Mouse (Mus musculus): ENCODE measurements at regions not wholly inside any gene's neighbourhood (a gene's known extent, or its start where the extent isn't known, plus 50 kb on each side); places are given as distances from the start of the nearest gene placed in this dataset.

DNA sequence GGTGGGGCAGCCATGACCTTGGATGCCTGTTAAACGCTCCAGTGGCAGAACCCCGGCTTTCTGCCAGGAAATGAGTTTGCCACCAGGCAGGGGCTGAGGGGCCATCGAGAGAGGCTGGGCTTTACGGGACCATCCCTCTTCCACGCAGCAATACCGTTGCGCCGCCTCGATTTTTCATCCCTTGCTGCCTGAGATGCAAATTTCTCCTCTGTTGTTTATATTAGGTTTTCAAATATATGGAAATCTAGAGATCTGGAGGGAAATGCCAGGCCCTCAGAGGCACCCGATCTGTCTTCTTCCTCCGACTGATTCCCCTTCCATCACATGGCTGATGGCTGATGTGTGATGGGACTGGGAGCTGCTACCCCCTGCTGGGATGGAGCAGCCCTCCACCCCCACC lies 234.4 kb downstream of the Gm26897 start:
- WGBS, result 70% methylated on average over 11 of the region's 11 CpGs
- H3K4me2 ChIP-seq, result no peak overlapping the region
- H3K9me3 ChIP-seq (replicated peaks), result no peaks in the 10 kb centered on the region
- no peaks in the 10 kb centered on the region for H3K4me1 ChIP-seq
- H3K9ac ChIP-seq, result no peak overlapping the region
- no peak overlapping the region for H3K4me3 ChIP-seq (replicated peaks)
- no peak overlapping the region for H3K27ac ChIP-seq
- H3K27me3 ChIP-seq, result no peaks in the 10 kb centered on the region
- no peak for ATAC-seq (replicated peaks; ENCODE audit: low FRiP score)
- no peaks in the 10 kb centered on the region for H3K36me3 ChIP-seq

DNA sequence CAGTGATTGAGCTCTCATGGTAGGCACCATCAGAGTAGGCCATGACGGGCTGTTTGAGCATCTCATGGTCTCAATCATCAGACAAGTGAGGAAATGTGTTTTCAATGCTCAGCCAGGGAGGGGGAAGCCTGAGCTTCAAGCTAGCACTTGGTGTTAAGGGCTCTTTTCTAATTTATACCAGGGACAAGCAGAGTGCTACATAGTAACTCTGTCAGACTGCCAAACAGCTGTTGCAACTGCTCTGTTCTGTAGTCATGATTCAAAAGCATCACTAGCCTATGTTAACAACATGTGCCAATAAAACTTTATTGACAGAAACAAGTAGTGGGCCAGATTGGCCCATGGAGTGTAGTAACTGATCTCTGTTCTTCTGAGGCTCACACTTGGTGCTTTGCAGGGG lies 235.0 kb downstream of the Gm26897 start:
- H3K27me3 ChIP-seq, result no peaks in the 10 kb centered on the region
- no peaks in the 10 kb centered on the region for H3K36me3 ChIP-seq
- no peaks in the 10 kb centered on the region for H3K4me1 ChIP-seq
- no peak overlapping the region for H3K27ac ChIP-seq
- no peaks in the 10 kb centered on the region for H3K9me3 ChIP-seq (replicated peaks)
- no peak overlapping the region for H3K9ac ChIP-seq
- no peak overlapping the region for H3K4me3 ChIP-seq (replicated peaks)
- H3K4me2 ChIP-seq, result no peak overlapping the region
- 70% methylated on average over 1 of the region's 1 CpGs for WGBS
- no peak for ATAC-seq (replicated peaks; ENCODE audit: low FRiP score)

DNA sequence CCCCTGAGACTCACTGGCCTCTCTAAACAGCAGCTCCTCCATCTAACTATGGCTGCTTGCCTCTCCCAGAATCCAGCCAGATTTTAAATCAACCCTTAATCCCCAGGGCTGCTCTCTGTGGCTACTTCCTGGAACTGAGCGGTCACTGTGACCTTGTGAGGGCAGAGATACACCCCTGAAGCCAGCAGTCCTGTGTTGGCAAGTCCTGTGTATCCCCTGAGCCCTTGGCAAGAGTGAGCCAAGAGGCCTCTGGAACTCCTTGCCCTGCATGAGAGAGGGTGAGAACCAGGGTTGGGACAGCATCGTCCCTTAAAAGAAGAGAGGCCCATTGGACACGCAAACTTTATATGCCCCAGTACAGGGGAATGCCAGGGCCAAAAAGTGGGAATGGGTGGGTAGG lies 237.5 kb downstream of the Gm26897 start:
- no peaks in the 10 kb centered on the region for H3K36me3 ChIP-seq
- no peak overlapping the region for H3K4me2 ChIP-seq
- H3K27me3 ChIP-seq, result no peaks in the 10 kb centered on the region
- 0 out of 2 replicates have a peak, but pooled peaks cover 3% of the 10 kb centered on the region for H3K9me3 ChIP-seq (replicated peaks)
- 77% methylated on average over 3 of the region's 3 CpGs for WGBS
- H3K27ac ChIP-seq, result no peak overlapping the region
- no peak for ATAC-seq (replicated peaks; ENCODE audit: low FRiP score)
- no peak overlapping the region for H3K9ac ChIP-seq
- H3K4me1 ChIP-seq, result no peaks in the 10 kb centered on the region
- H3K4me3 ChIP-seq (replicated peaks), result no peak overlapping the region

DNA sequence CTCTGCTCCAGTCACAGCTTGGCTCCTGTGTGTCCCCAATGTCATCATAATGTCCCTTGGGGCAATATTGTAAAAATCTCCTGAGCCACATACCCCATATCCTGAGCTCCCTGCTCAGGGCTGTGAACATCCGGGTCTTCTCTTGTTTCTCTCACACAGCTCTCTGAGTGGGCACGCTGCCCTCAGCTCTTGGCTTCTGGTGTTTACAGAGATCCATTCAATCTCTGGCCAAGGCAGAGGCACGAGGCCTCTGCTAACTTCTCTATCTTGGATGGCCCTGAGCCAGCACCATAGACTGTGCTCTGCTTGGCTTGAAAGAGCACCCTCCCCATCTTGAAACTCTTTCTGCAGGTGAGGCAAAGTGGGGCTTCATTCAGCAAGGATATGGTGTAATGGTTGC lies 238.2 kb downstream of the Gm26897 start:
- no peak overlapping the region for H3K4me2 ChIP-seq
- 70% methylated on average over 3 of the region's 3 CpGs for WGBS
- no peaks in the 10 kb centered on the region for H3K27me3 ChIP-seq
- no peak for ATAC-seq (replicated peaks; ENCODE audit: low FRiP score)
- H3K36me3 ChIP-seq, result no peaks in the 10 kb centered on the region
- no peak overlapping the region for H3K9ac ChIP-seq
- H3K9me3 ChIP-seq (replicated peaks), result 0 out of 2 replicates have a peak, but pooled peaks cover 3% of the 10 kb centered on the region
- H3K4me3 ChIP-seq (replicated peaks), result no peak overlapping the region
- H3K27ac ChIP-seq, result no peak overlapping the region
- H3K4me1 ChIP-seq, result no peaks in the 10 kb centered on the region

DNA sequence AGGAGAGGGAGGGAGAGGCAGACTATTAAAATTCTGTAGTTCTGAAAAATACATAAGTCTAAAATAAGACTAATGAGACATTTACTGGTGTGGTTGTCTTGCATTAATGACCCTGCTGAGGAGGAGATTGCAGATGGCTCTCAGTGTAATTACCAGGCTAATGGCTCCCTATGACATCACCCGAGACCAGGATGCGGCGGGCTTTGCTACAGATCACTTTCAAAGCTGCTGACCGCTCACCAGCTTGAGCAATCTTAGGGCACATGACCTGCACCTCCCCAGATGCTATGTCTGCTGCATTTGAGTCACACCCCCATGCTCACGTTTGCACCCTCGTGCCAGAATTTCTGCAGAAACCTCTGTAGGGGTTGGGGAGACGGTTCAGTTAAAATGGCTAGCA lies 242.0 kb downstream of the Gm26897 start:
- Histone ChIP-seq H3K36me3 (no peaks in the 10 kb centered on the region), H3K9me3 (replicated peaks) (0 out of 2 replicates have a peak, but pooled peaks cover 3% of the 10 kb centered on the region), H3K4me3 (replicated peaks) (no peak overlapping the region), H3K4me2 (no peak overlapping the region), H3K4me1 (no peaks in the 10 kb centered on the region), H3K27ac (no peak overlapping the region), H3K27me3 (no peaks in the 10 kb centered on the region), H3K9ac (no peak overlapping the region)
- WGBS, result 19% methylated on average over 7 of the region's 7 CpGs
- no peak for ATAC-seq (replicated peaks; ENCODE audit: low FRiP score)

DNA sequence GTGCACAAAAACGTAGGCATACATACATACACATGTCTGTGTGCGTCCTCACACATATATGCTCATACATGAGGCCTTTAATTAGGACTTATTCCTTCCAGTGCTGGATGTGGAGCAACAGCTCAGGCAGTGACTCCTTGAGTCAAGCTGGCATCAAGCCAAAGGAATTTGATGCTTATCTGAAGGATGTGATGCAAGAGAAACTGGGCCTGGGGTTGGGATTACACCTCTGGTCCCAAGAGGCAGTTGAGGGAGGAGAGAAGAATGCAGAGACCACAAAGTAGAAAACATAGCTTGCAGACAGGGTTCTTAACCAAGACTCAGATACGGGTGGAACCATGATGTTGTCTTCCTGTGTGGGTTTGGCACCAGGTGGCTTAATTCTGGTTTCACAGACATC lies 245.9 kb downstream of the Gm26897 start:
- H3K4me3 ChIP-seq (replicated peaks), result no peak overlapping the region
- no peaks in the 10 kb centered on the region for H3K27me3 ChIP-seq
- WGBS, result 84% methylated on average over 3 of the region's 3 CpGs
- H3K4me1 ChIP-seq, result no peaks in the 10 kb centered on the region
- H3K27ac ChIP-seq, result no peak overlapping the region
- H3K4me2 ChIP-seq, result no peak overlapping the region
- no peaks in the 10 kb centered on the region for H3K36me3 ChIP-seq
- no peak for ATAC-seq (replicated peaks; ENCODE audit: low FRiP score)
- no peak overlapping the region for H3K9ac ChIP-seq
- H3K9me3 ChIP-seq (replicated peaks), result 0 out of 2 replicates have a peak, but pooled peaks cover 3% of the 10 kb centered on the region

DNA sequence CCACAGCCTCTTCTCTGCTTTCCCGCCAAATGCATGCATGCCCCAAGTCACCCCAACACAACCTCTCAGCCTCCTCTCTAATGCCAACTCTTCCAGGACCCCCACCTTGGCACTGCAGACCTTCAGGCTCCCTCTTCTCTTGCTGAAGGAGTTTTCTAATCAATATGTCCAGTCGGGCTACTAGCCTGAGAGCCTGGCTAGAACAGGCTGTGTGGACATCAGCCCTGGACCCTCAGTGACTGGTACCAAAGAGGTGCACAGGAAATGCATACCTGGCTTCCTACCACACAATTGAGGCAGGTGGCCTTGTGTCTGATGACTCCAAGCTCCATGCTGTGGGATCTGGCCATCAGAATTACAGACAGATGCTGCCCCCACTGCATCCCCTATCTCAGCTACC lies 248.4 kb downstream of the Gm26897 start:
- Histone ChIP-seq H3K9me3 (replicated peaks) (no peaks in the 10 kb centered on the region), H3K27me3 (0 out of 2 replicates have a peak, but pooled peaks cover 3% of the 10 kb centered on the region), H3K36me3 (no peaks in the 10 kb centered on the region), H3K4me1 (no peaks in the 10 kb centered on the region), H3K4me3 (replicated peaks) (no peak overlapping the region), H3K9ac (no peak overlapping the region), H3K27ac (no peak overlapping the region), H3K4me2 (no peak overlapping the region)
- ATAC-seq (replicated peaks; ENCODE audit: low FRiP score), result no peak
- WGBS, result 91% methylated on average over 2 of the region's 2 CpGs

DNA sequence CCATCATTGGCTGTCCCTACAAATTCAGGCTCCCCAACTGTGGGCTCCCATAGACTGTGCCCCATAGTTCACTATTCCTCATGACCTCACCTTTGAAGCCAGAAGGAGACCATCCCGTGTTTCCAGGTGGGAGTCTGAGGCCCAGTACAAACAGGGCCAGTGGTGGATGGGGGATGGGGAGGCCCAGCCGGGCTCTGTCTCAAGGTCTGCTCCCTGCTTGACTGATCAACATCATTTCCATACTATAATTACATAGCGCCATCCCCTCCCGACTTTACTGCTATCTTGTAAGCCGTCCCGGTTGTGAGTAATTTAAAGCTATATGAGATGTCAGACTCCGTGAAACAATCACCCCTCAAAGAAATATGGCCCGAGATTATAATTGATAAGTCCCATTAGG lies 252.3 kb downstream of the Gm26897 start:
- WGBS, result 70% methylated on average over 8 of the region's 8 CpGs
- Histone ChIP-seq H3K27ac (no peak overlapping the region), H3K4me3 (replicated peaks) (no peak overlapping the region), H3K4me2 (no peak overlapping the region), H3K4me1 (no peaks in the 10 kb centered on the region), H3K9ac (no peak overlapping the region), H3K27me3 (0 out of 2 replicates have a peak, but pooled peaks cover 8% of the 10 kb centered on the region), H3K9me3 (replicated peaks) (no peaks in the 10 kb centered on the region), H3K36me3 (no peaks in the 10 kb centered on the region)
- no peak for ATAC-seq (replicated peaks; ENCODE audit: low FRiP score)

DNA sequence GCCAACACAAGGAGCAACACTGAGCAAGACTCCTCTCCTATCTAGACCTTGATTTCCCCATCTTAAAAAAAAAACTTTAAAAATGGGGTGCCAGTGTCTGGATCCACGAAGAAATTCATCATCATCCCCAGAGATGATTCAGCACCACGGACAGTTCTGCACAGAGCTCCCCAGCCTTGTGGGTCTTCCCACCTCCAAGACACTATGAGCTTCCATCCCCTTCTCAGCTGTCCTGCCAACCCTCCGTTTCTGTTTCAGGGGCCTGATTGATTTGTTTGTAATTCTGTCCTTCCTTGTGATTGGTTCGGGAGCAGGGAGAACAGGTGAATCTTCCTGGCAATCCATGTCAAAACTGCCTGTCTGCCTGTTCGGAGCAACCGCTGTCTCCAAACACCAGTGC lies 253.3 kb downstream of the Gm26897 start:
- Histone ChIP-seq H3K9me3 (replicated peaks) (no peaks in the 10 kb centered on the region), H3K4me3 (replicated peaks) (no peak overlapping the region), H3K4me1 (no peaks in the 10 kb centered on the region), H3K27me3 (0 out of 2 replicates have a peak, but pooled peaks cover 8% of the 10 kb centered on the region), H3K9ac (no peak overlapping the region), H3K4me2 (no peak overlapping the region), H3K36me3 (no peaks in the 10 kb centered on the region), H3K27ac (no peak overlapping the region)
- ATAC-seq (replicated peaks; ENCODE audit: low FRiP score), result no peak
- 52% methylated on average over 6 of the region's 6 CpGs for WGBS

DNA sequence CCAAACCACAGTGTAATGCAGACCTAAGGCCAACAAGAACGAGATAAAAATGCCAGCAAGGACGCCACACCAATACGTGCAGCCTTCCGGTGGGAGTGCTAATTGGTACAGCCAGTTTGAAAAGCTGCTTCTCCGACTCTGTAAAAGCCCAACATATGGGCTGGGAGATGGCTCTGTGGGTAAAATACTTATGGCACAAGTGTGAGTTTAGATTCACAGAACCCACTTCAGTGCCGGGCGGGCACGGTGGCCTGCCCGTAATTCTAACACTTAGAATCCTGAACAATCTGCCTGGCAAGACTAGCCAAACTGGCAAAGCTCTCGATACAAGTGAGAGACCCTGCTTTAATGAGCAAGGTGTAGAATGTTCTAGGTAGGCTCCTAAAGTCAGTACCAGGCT lies 258.1 kb downstream of the Gm26897 start:
- 88% methylated on average over 10 of the region's 10 CpGs for WGBS
- no peak for ATAC-seq (replicated peaks; ENCODE audit: low FRiP score)
- Histone ChIP-seq H3K27me3 (peaks cover 17% of the 10 kb centered on the region; the same call in 1 of the 2 replicates), H3K4me3 (replicated peaks) (no peak overlapping the region), H3K9me3 (replicated peaks) (no peaks in the 10 kb centered on the region), H3K36me3 (no peaks in the 10 kb centered on the region), H3K27ac (no peak overlapping the region), H3K4me1 (no peaks in the 10 kb centered on the region), H3K9ac (no peak overlapping the region), H3K4me2 (no peak overlapping the region)

DNA sequence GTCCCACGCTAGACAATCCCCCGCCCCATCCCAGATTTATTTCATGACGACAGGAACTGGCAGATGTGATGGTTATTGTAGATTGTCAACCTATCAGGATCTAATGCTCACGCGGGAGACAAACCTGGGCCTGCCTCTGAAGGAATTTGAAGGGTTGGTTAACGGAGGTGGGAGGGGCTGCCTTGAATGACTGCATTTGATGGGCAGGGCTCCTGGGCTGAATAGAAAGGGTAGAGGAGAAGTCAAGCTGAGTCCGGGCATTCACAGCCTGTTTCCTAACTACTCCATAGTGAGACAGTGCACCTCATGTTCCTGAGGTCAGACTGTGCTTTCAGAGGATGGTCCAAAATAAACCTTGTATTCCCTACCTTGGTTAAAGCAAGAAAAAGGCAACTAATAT lies 259.1 kb downstream of the Cryba4 start:
- Histone ChIP-seq H3K9ac (no peak overlapping the region), H3K4me1 (no peaks in the 10 kb centered on the region), H3K27ac (no peak overlapping the region), H3K36me3 (no peaks in the 10 kb centered on the region), H3K4me2 (no peak overlapping the region), H3K27me3 (peaks cover 17% of the 10 kb centered on the region; the same call in 1 of the 2 replicates), H3K4me3 (replicated peaks) (no peak overlapping the region), H3K9me3 (replicated peaks) (no peaks in the 10 kb centered on the region)
- ATAC-seq (replicated peaks; ENCODE audit: low FRiP score), result no peak
- 55% methylated on average over 7 of the region's 7 CpGs for WGBS

DNA sequence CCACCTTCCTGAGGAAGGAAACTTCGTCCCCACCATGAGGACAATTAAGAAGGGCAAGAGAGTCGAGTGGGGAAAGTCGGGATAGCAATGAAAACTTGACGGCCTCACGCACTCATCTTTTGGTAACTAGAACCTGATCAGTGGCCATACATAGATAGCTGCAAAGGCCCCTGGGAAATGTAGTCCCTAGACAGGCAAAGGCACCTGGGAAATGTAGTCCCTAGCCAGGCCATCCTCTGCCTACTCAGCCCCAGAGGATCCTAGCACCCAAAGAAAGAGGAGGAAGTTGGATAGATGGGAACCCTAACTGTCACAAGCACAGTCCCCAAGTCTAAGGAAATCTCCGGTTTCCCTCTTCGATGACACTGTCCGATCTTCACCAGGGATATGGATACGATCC lies 258.4 kb downstream of the Cryba4 start:
- Histone ChIP-seq H3K4me3 (replicated peaks) (no peak overlapping the region), H3K4me2 (no peak overlapping the region), H3K27ac (no peak overlapping the region), H3K4me1 (no peaks in the 10 kb centered on the region), H3K9me3 (replicated peaks) (no peaks in the 10 kb centered on the region), H3K36me3 (no peaks in the 10 kb centered on the region), H3K27me3 (peaks cover 17% of the 10 kb centered on the region; the same call in 1 of the 2 replicates), H3K9ac (no peak overlapping the region)
- WGBS, result 76% methylated on average over 9 of the region's 9 CpGs
- no peak for ATAC-seq (replicated peaks; ENCODE audit: low FRiP score)

DNA sequence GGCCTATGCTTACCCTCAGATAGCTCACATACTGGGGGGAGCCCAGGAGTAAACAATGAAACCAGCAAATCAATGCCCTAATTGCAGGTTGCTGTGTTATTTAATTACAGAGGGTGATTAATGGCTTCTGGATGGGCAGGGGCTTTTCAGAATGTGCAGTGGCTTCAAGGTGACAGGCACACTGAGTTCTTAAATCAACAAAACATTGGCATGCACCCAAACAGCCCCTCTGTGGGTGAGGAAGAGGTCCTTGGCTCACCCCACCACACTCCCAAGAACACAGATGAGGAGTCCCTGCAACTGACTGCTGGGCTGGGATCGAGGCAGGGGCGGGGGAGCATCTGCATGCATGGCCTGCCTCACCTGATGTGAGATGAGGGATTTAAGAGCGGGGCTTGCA lies 255.5 kb downstream of the Cryba4 start:
- Histone ChIP-seq H3K4me3 (replicated peaks) (no peak overlapping the region), H3K27ac (no peak overlapping the region), H3K9me3 (replicated peaks) (no peaks in the 10 kb centered on the region), H3K27me3 (peaks cover 29% of the 10 kb centered on the region), H3K4me2 (no peak overlapping the region), H3K36me3 (no peaks in the 10 kb centered on the region), H3K9ac (no peak overlapping the region), H3K4me1 (peaks cover 12% of the 10 kb centered on the region)
- 46% methylated on average over 3 of the region's 3 CpGs for WGBS
- ATAC-seq (replicated peaks; ENCODE audit: low FRiP score), result no peak
